Mouse (Mus musculus) limb, embryonic 13.5 days (tissue): ENCODE data around the gene Sept7. TPM values are rescaled to one million over a fixed set of nuclear protein-coding genes. Genes with fewer than 3 reads are reported as not detected.
"Not testable (repeated sequence)": the region's sequence is repeated elsewhere in the genome, so short reads cannot be mapped to it uniquely, and the experiment has no call there.

Experiments
- ATAC-seq: fragments of 200-750 bp; cut with Nextera tagmentation; 2 replicates; pipeline ENCODE4 v1.8.0; 2017; ENCODE audit warnings: low read depth, moderate number of reproducible peaks, moderate TSS enrichment; ENCODE audit not compliant: low FRiP score
- H3K27ac ChIP-seq: fragments of 300-500 bp; sonication (generic); 2 replicates; pipeline ENCODE4 v1.5.1; 2015; ENCODE audit warnings: inconsistent platforms, mild to moderate bottlenecking, moderate library complexity
- H3K27me3 ChIP-seq: fragments of 300-500 bp; sonication (generic); 2 replicates; pipeline ENCODE4 v1.6.1; 2015; ENCODE audit warnings: mild to moderate bottlenecking, inconsistent platforms
- H3K36me3 ChIP-seq: fragments of 300-500 bp; sonication (generic); 2 replicates; pipeline ENCODE4 v1.6.1; 2015; ENCODE audit warnings: inconsistent platforms, mild to moderate bottlenecking, moderate library complexity
- H3K4me1 ChIP-seq: fragments of 300-500 bp; sonication (generic); 2 replicates; pipeline ENCODE4 v1.6.1; 2015; ENCODE audit warnings: inconsistent platforms
- H3K4me2 ChIP-seq: fragments of 300-500 bp; sonication (generic); replicated peaks from 2 replicates; pipeline ENCODE4 v1.6.1; 2015; ENCODE audit warnings: inconsistent platforms, mild to moderate bottlenecking, moderate library complexity
- H3K4me3 ChIP-seq: fragments of 300-500 bp; sonication (generic); 2 replicates; pipeline ENCODE4 v1.5.1; 2015; ENCODE audit warnings: moderate library complexity, mild to moderate bottlenecking, inconsistent platforms
- H3K9ac ChIP-seq: fragments of 300-500 bp; sonication (generic); 2 replicates; pipeline ENCODE4 v1.6.1; 2015; ENCODE audit warnings: mild to moderate bottlenecking, inconsistent platforms
- H3K9me3 ChIP-seq: fragments of 300-500 bp; sonication (generic); 2 replicates; pipeline ENCODE4 v1.6.1; 2016; ENCODE audit warnings: inconsistent platforms
- WGBS: fragments of 180-500 bp; shearing (Covaris S2); methylation state at CpG from one replicate; pipeline ENCODE4 v1.1.7; 2015; 5-methylcytosine and 5-hydroxymethylcytosine counted together
- polyA plus RNA-seq: library from polyadenylated mRNA; unstranded; fragments of >200 nt; fragmentation: Nextera tagmentation; extraction: Ambion mirVana; gene quantifications from 2 replicates; pipeline ENCODE4 v1.2.1, GENCODE M21; 2015

Gene Sept7
- polyA plus RNA-seq, 1 experiment from 2014 or later, result 324 TPM

- H3K27me3 ChIP-seq, H3K27ac ChIP-seq, H3K36me3 ChIP-seq, ATAC-seq, H3K4me1 ChIP-seq, H3K9me3 ChIP-seq, H3K9ac ChIP-seq, H3K4me3 ChIP-seq, H3K4me2 ChIP-seq: not testable (repeated sequence)
- WGBS, result 91% methylated on average over 5 of the region's 5 CpGs
These were observed 10.5 kb upstream of the Sept7 start for GRCm38 (mm10) chr9:25241783-25242182.

GRCm38 (mm10) chr9:25242266-25242665, 10.0 kb upstream of the Sept7 start:
- 81% methylated on average over 3 of the region's 3 CpGs for WGBS
- Histone ChIP-seq H3K9ac (no peak overlapping the region), H3K4me3 (no peak overlapping the region), H3K27me3 (no peaks in the 10 kb centered on the region), H3K27ac (no peak overlapping the region), H3K9me3 (no peaks in the 10 kb centered on the region), H3K4me2 (no peak overlapping the region), H3K36me3 (no peaks in the 10 kb centered on the region), H3K4me1 (no peaks in the 10 kb centered on the region)
- no peak for ATAC-seq

GRCm38 (mm10) chr9:25243926-25244657, 8.1 kb upstream of the Sept7 start:
- no peak for ATAC-seq
- Histone ChIP-seq H3K4me1 (no peaks in the 10 kb centered on the region), H3K9ac (no peak overlapping the region), H3K27ac (no peak overlapping the region), H3K4me2 (no peak overlapping the region), H3K9me3 (no peaks in the 10 kb centered on the region), H3K4me3 (no peak overlapping the region), H3K27me3 (no peaks in the 10 kb centered on the region), H3K36me3 (no peaks in the 10 kb centered on the region)
- 62% methylated on average over 4 of the region's 4 CpGs for WGBS

GRCm38 (mm10) chr9:25245125-25245524, 7.1 kb upstream of the Sept7 start:
- WGBS, result 71% methylated on average over 4 of the region's 4 CpGs
- Histone ChIP-seq H3K4me3 (no peak overlapping the region), H3K36me3 (no peaks in the 10 kb centered on the region), H3K9me3 (no peaks in the 10 kb centered on the region), H3K27me3 (no peaks in the 10 kb centered on the region), H3K27ac (no peak overlapping the region), H3K4me1 (no peaks in the 10 kb centered on the region), H3K4me2 (no peak overlapping the region), H3K9ac (no peak overlapping the region)
- no peak for ATAC-seq

- Histone ChIP-seq H3K4me1 (peaks cover 3% of the 10 kb centered on the region; the same call in 1 of the 2 replicates), H3K27me3 (no peaks in the 10 kb centered on the region), H3K4me3 (no peak overlapping the region), H3K27ac (no peak overlapping the region), H3K4me2 (no peak overlapping the region), H3K9me3 (no peaks in the 10 kb centered on the region), H3K9ac (no peak overlapping the region), H3K36me3 (no peaks in the 10 kb centered on the region)
- ATAC-seq, result no peak
- WGBS, result 90% methylated on average over 3 of the region's 3 CpGs
These were observed 5.7 kb upstream of the Sept7 start for GRCm38 (mm10) chr9:25246508-25246907.

GRCm38 (mm10) chr9:25251174-25251573, 1.1 kb upstream of the Sept7 start:
- Histone ChIP-seq H3K4me1 (peaks cover 21% of the 10 kb centered on the region), H3K36me3 (no peaks in the 10 kb centered on the region), H3K27ac (peak overlapping the region; percentile 99), H3K9ac (peak overlapping the region; percentile 99), H3K4me3 (peak overlapping the region; percentile 98), H3K9me3 (no peaks in the 10 kb centered on the region), H3K27me3 (no peaks in the 10 kb centered on the region), H3K4me2 (peak overlapping the region; percentile 74)
- ATAC-seq, result no peak
- 10% methylated on average over 6 of the region's 6 CpGs for WGBS

- ATAC-seq, result peak; percentile 91
- under 1% methylated on average over 41 of the region's 41 CpGs for WGBS
- Histone ChIP-seq H3K9me3 (no peaks in the 10 kb centered on the region), H3K27me3 (no peaks in the 10 kb centered on the region), H3K4me1 (peaks cover 21% of the 10 kb centered on the region), H3K4me3 (peak overlapping the region; percentile 98), H3K36me3 (no peaks in the 10 kb centered on the region), H3K27ac (peak overlapping the region; percentile 99), H3K9ac (peak overlapping the region; percentile 99), H3K4me2 (peak overlapping the region; percentile 74)
These were observed 492 bp upstream of the Sept7 start for GRCm38 (mm10) chr9:25251611-25252282.

GRCm38 (mm10) chr9:25252759-25253477, 679 bp downstream of the Sept7 start:
- peaks cover 21% of the 10 kb centered on the region for H3K4me1 ChIP-seq
- H3K36me3 ChIP-seq, result no peaks in the 10 kb centered on the region
- peak overlapping the region; percentile 98 for H3K4me3 ChIP-seq
- WGBS, result under 1% methylated on average over 58 of the region's 78 CpGs
- no peaks in the 10 kb centered on the region for H3K9me3 ChIP-seq
- H3K27me3 ChIP-seq, result no peaks in the 10 kb centered on the region
- H3K27ac ChIP-seq, result peak overlapping the region; percentile 99
- H3K9ac ChIP-seq, result peak overlapping the region; percentile 99
- H3K4me2 ChIP-seq, result peak overlapping the region; percentile 62
- ATAC-seq, result peak; percentile 43

GRCm38 (mm10) chr9:25253478-25253824, 1.2 kb downstream of the Sept7 start:
- H3K27ac ChIP-seq, result peak overlapping the region; percentile 99
- 4% methylated on average over 3 of the region's 3 CpGs for WGBS
- ATAC-seq, result no peak

GRCm38 (mm10) chr9:25260411-25260810, 8.2 kb downstream of the Sept7 start:
- no peak for ATAC-seq
- peaks cover 3% of the 10 kb centered on the region; the same call in 1 of the 2 replicates for H3K4me1 ChIP-seq
- WGBS, result 91% methylated on average over 3 of the region's 3 CpGs

More at GRCm38 (mm10) chr9:25253478-25253824, 1.2 kb downstream of the Sept7 start:
- Histone ChIP-seq H3K4me1 (peaks cover 21% of the 10 kb centered on the region), H3K36me3 (no peaks in the 10 kb centered on the region), H3K27me3 (no peaks in the 10 kb centered on the region), H3K4me2 (peak overlapping the region; percentile 62), H3K9ac (peak overlapping the region; percentile 99), H3K4me3 (peak overlapping the region; percentile 98), H3K9me3 (no peaks in the 10 kb centered on the region)

GRCm38 (mm10) chr9:25260979-25261378, 8.7 kb downstream of the Sept7 start:
- Histone ChIP-seq H3K27ac (no peak overlapping the region), H3K9me3 (no peaks in the 10 kb centered on the region), H3K27me3 (no peaks in the 10 kb centered on the region), H3K4me1 (no peaks in the 10 kb centered on the region), H3K9ac (no peak overlapping the region), H3K36me3 (peaks cover 6% of the 10 kb centered on the region), H3K4me2 (no peak overlapping the region), H3K4me3 (no peak overlapping the region)
- ATAC-seq, result no peak

More at GRCm38 (mm10) chr9:25260411-25260810, 8.2 kb downstream of the Sept7 start:
- no peak overlapping the region for H3K27ac ChIP-seq
- H3K9ac ChIP-seq, result no peak overlapping the region
- no peak overlapping the region for H3K4me3 ChIP-seq
- H3K36me3 ChIP-seq, result peaks cover 3% of the 10 kb centered on the region; the same call in 1 of the 2 replicates
- no peak overlapping the region for H3K4me2 ChIP-seq
- no peaks in the 10 kb centered on the region for H3K9me3 ChIP-seq
- no peaks in the 10 kb centered on the region for H3K27me3 ChIP-seq

- WGBS, result 70% methylated on average over 1 of the region's 1 CpGs
- ATAC-seq, result no peak
- no peaks in the 10 kb centered on the region for H3K9me3 ChIP-seq
- H3K27me3 ChIP-seq, result no peaks in the 10 kb centered on the region
- H3K4me2 ChIP-seq, result no peak overlapping the region
- H3K36me3 ChIP-seq, result peaks cover 12% of the 10 kb centered on the region
- H3K27ac ChIP-seq, result no peak overlapping the region
- no peaks in the 10 kb centered on the region for H3K4me1 ChIP-seq
- H3K4me3 ChIP-seq, result no peak overlapping the region
- H3K9ac ChIP-seq, result no peak overlapping the region
These were observed 9.8 kb downstream of the Sept7 start for GRCm38 (mm10) chr9:25262087-25262486.
